Mouse (Mus musculus) megakaryocyte, embryonic 14.5 days (primary cell): ENCODE results near the gene Cpa1. TPM values are rescaled to one million over a fixed set of nuclear protein-coding genes. Genes with fewer than 3 reads are reported as not detected.

Experiments
- H3K27me3 ChIP-seq: replicated peaks from 2 replicates; pipeline ENCODE3; 2012; ENCODE audit warnings: inconsistent platforms
- H3K36me3 ChIP-seq: replicated peaks from 2 replicates; pipeline ENCODE3; 2012; ENCODE audit warnings: low read length, inconsistent platforms, mixed read lengths
- H3K4me1 ChIP-seq: 2 replicates; pipeline ENCODE4 v1.6.1; 2012; ENCODE audit warnings: inconsistent platforms
- H3K4me3 ChIP-seq: replicated peaks from 2 replicates; pipeline ENCODE3; 2012; ENCODE audit warnings: moderate library complexity, mild to moderate bottlenecking, inconsistent platforms
- H3K9me3 ChIP-seq: 2 replicates; pipeline ENCODE4 v1.6.1; 2012; ENCODE audit warnings: inconsistent platforms
- FLI1 ChIP-seq: IDR thresholded peaks from 2 replicates; pipeline ENCODE4 v1.6.1; 2012; ENCODE audit warnings: low read length, inconsistent platforms, mixed read lengths
- GATA1 ChIP-seq: IDR thresholded peaks from 3 replicates; pipeline ENCODE4 v1.6.1; 2012; ENCODE audit warnings: mixed read lengths, low read length, inconsistent platforms, borderline replicate concordance
- polyA plus RNA-seq: library from polyadenylated mRNA; stranded (reverse); fragments of >175 nt; gene quantifications from 2 replicates; pipeline ENCODE4 v1.2.3, GENCODE M21; 2012; ENCODE audit warnings: low replicate concordance; ENCODE audit not compliant: insufficient read depth

Gene Cpa1
- polyA plus RNA-seq, 1 experiment: not detected

GRCm38 (mm10) chr6:30619606-30620005, 19.4 kb upstream of the Cpa1 start:
- H3K27me3 ChIP-seq: peaks cover 93% of the 10 kb centered on the region
- H3K9me3 ChIP-seq: no peaks in the 10 kb centered on the region
- no peaks in the 10 kb centered on the region for H3K36me3 ChIP-seq
- peaks cover 16% of the 10 kb centered on the region for H3K4me1 ChIP-seq
- H3K4me3 ChIP-seq: no peak overlapping the region
- no peak for TF ChIP-seq GATA1
- no peak for TF ChIP-seq FLI1

- H3K4me3 ChIP-seq: no peak overlapping the region
- TF ChIP-seq FLI1: no peak
- no peak for TF ChIP-seq GATA1
- peaks cover 16% of the 10 kb centered on the region for H3K4me1 ChIP-seq
- H3K36me3 ChIP-seq: no peaks in the 10 kb centered on the region
- H3K9me3 ChIP-seq: no peaks in the 10 kb centered on the region
- H3K27me3 ChIP-seq: peaks cover 93% of the 10 kb centered on the region
Observed at GRCm38 (mm10) chr6:30620591-30620990, 18.4 kb upstream of the Cpa1 start.

GRCm38 (mm10) chr6:30620994-30621393, 18.0 kb upstream of the Cpa1 start:
- no peaks in the 10 kb centered on the region for H3K36me3 ChIP-seq
- H3K9me3 ChIP-seq: no peaks in the 10 kb centered on the region
- H3K4me1 ChIP-seq: peaks cover 16% of the 10 kb centered on the region
- TF ChIP-seq FLI1 (no peak), GATA1 (no peak)
- peaks cover 92% of the 10 kb centered on the region for H3K27me3 ChIP-seq
- H3K4me3 ChIP-seq: no peak overlapping the region

- Histone ChIP-seq H3K27me3 (peaks cover 93% of the 10 kb centered on the region), H3K4me1 (peaks cover 11% of the 10 kb centered on the region), H3K9me3 (peaks cover 6% of the 10 kb centered on the region), H3K4me3 (no peak overlapping the region), H3K36me3 (no peaks in the 10 kb centered on the region)
- no peak for TF ChIP-seq GATA1
- no peak for TF ChIP-seq FLI1
Observed at GRCm38 (mm10) chr6:30621986-30622389, 17.0 kb upstream of the Cpa1 start.

- no peak for TF ChIP-seq GATA1
- no peak for TF ChIP-seq FLI1
- H3K4me3 ChIP-seq: peak overlapping the region; percentile 9
- no peaks in the 10 kb centered on the region for H3K36me3 ChIP-seq
- H3K9me3 ChIP-seq: peaks cover 9% of the 10 kb centered on the region
- peaks cover 77% of the 10 kb centered on the region for H3K27me3 ChIP-seq
- H3K4me1 ChIP-seq: peaks cover 9% of the 10 kb centered on the region
Observed at GRCm38 (mm10) chr6:30624763-30625162, 14.3 kb upstream of the Cpa1 start.

DNA sequence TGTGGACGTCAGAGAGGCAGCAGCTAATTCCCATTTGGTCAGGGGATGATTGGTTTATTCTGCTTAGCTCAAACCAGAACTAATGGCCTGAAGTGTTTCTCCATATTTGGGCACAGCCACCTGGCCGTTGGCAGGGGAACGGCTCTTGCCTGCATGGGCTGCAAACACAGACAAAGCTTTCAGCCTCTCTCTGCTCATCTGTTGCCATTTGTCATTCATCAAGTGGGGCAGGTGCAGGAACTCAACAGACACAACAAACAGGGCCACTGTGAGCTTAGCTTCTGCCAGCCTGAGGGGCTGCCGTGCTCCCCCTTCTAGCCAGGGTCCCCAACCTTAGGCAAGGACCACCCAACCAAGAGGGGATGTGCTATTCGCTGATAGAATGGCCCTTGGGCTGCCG, 10.9 kb upstream of the Cpa1 start:
- no peak for TF ChIP-seq FLI1
- TF ChIP-seq GATA1: no peak
- H3K4me1 ChIP-seq: peaks cover 17% of the 10 kb centered on the region
- H3K9me3 ChIP-seq: peaks cover 9% of the 10 kb centered on the region
- H3K36me3 ChIP-seq: no peaks in the 10 kb centered on the region
- peaks cover 58% of the 10 kb centered on the region for H3K27me3 ChIP-seq
- no peak overlapping the region for H3K4me3 ChIP-seq

- peaks cover 49% of the 10 kb centered on the region for H3K27me3 ChIP-seq
- H3K4me1 ChIP-seq: peaks cover 17% of the 10 kb centered on the region
- no peak overlapping the region for H3K4me3 ChIP-seq
- H3K9me3 ChIP-seq: peaks cover 9% of the 10 kb centered on the region
- H3K36me3 ChIP-seq: no peaks in the 10 kb centered on the region
- no peak for TF ChIP-seq GATA1
Observed at GRCm38 (mm10) chr6:30629989-30630388, 9.0 kb upstream of the Cpa1 start.

DNA sequence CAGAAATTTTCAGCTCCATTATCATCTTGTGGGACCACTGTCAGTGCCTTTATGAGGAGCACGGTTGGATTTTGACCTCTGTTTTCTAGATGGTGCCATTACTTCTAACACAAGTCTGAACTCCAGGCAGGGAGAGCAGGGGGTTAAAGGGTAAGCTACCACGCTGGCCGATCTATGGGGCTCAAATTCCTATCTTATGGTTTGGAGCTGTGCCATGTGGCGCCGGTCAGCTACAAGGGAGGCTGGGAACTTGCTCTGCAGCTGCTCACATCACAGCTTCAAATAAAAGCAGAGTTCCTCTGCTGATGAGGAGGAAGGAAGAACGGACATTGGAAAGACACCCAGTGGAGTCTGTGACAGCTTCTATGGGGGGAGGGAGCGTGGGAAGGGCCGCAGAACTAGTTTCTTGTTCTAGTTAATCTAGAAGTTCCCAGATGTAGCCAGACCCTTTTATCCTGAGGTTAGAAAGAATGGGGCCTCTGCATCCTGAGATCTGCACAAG, 3.6 kb upstream of the Cpa1 start:
- H3K9me3 ChIP-seq: no peaks in the 10 kb centered on the region
- peaks cover 60% of the 10 kb centered on the region for H3K27me3 ChIP-seq
- no peak for TF ChIP-seq GATA1
- TF ChIP-seq FLI1: no peak
- no peaks in the 10 kb centered on the region for H3K36me3 ChIP-seq
- H3K4me3 ChIP-seq: no peak overlapping the region
- peaks cover 3% of the 10 kb centered on the region; the same call in 1 of the 2 replicates for H3K4me1 ChIP-seq

- Histone ChIP-seq H3K36me3 (no peaks in the 10 kb centered on the region), H3K27me3 (peaks cover 62% of the 10 kb centered on the region), H3K9me3 (peaks cover 3% of the 10 kb centered on the region; the same call in 1 of the 2 replicates), H3K4me1 (no peaks in the 10 kb centered on the region), H3K4me3 (no peak overlapping the region)
- TF ChIP-seq GATA1: no peak
- TF ChIP-seq FLI1: no peak
Observed at GRCm38 (mm10) chr6:30636186-30636842, 2.7 kb upstream of the Cpa1 start.

GRCm38 (mm10) chr6:30643694-30644460, 4.9 kb downstream of the Cpa1 start:
- Histone ChIP-seq H3K4me1 (no peaks in the 10 kb centered on the region), H3K27me3 (peaks cover 71% of the 10 kb centered on the region), H3K36me3 (no peaks in the 10 kb centered on the region), H3K4me3 (no peak overlapping the region), H3K9me3 (peaks cover 3% of the 10 kb centered on the region; the same call in 1 of the 2 replicates)
- TF ChIP-seq FLI1 (no peak), GATA1 (no peak)
